Mouse (Mus musculus): ENCODE data around the gene Ppp1r16b. TPM values are rescaled to one million over a fixed set of nuclear protein-coding genes. Genes with fewer than 3 reads are reported as not detected.

Gene Ppp1r16b
- polyA plus RNA-seq, 1 experiment from 2014 or later, result 23.4 TPM

GRCm38 (mm10) chr2:158669199-158670195 is 4.3 kb downstream of the Ppp1r16b start:
- Histone ChIP-seq H3K36me3 (replicated peaks) (no peaks in the 10 kb centered on the region), H3K4me3 (peak overlapping the region; percentile 52; the same call in 1 of the 2 replicates), H3K27ac (no peak overlapping the region), H3K9me3 (no peaks in the 10 kb centered on the region), H3K4me2 (peak overlapping the region; percentile 76), H3K27me3 (replicated peaks) (0 out of 2 replicates have a peak, but pooled peaks cover 5% of the 10 kb centered on the region), H3K9ac (no peak overlapping the region), H3K4me1 (peaks cover 59% of the 10 kb centered on the region)
- WGBS, result 72% methylated on average over 13 of the region's 13 CpGs
- no peak for ATAC-seq (replicated peaks)

- no peak overlapping the region for H3K9ac ChIP-seq
- 0 out of 2 replicates have a peak, but pooled peaks cover 5% of the 10 kb centered on the region for H3K27me3 ChIP-seq (replicated peaks)
- H3K4me3 ChIP-seq, result no peak overlapping the region
- H3K4me2 ChIP-seq, result 0 out of 2 replicates have a peak overlapping the region, but pooled peaks have one; percentile 3
- peaks cover 59% of the 10 kb centered on the region for H3K4me1 ChIP-seq
- no peak for ATAC-seq (replicated peaks)
- WGBS, result 23% methylated on average over 10 of the region's 10 CpGs
- no peak overlapping the region for H3K27ac ChIP-seq
- no peaks in the 10 kb centered on the region for H3K36me3 ChIP-seq (replicated peaks)
- H3K9me3 ChIP-seq, result no peaks in the 10 kb centered on the region
Observed at GRCm38 (mm10) chr2:158670571-158670970, 5.4 kb downstream of the Ppp1r16b start.

GRCm38 (mm10) chr2:158672829-158673228 is 7.6 kb downstream of the Ppp1r16b start:
- 10% methylated on average over 6 of the region's 6 CpGs for WGBS
- Histone ChIP-seq H3K9ac (no peak overlapping the region), H3K27me3 (replicated peaks) (0 out of 2 replicates have a peak, but pooled peaks cover 5% of the 10 kb centered on the region), H3K4me1 (peaks cover 47% of the 10 kb centered on the region), H3K4me2 (no peak overlapping the region), H3K27ac (peak overlapping the region; percentile 68), H3K9me3 (no peaks in the 10 kb centered on the region), H3K36me3 (replicated peaks) (no peaks in the 10 kb centered on the region), H3K4me3 (no peak overlapping the region)
- ATAC-seq (replicated peaks), result peak; percentile 18; the same call in 1 of the 2 replicates

- Histone ChIP-seq H3K4me1 (peaks cover 42% of the 10 kb centered on the region), H3K36me3 (replicated peaks) (no peaks in the 10 kb centered on the region), H3K9ac (no peak overlapping the region), H3K9me3 (no peaks in the 10 kb centered on the region), H3K4me3 (no peak overlapping the region), H3K27me3 (replicated peaks) (0 out of 2 replicates have a peak, but pooled peaks cover 5% of the 10 kb centered on the region), H3K4me2 (no peak overlapping the region), H3K27ac (peak overlapping the region; percentile 68)
- 67% methylated on average over 4 of the region's 4 CpGs for WGBS
- no peak for ATAC-seq (replicated peaks)
Observed at GRCm38 (mm10) chr2:158673493-158673892, 8.3 kb downstream of the Ppp1r16b start.

- WGBS, result 76% methylated on average over 6 of the region's 6 CpGs
- no peak overlapping the region for H3K9ac ChIP-seq
- H3K4me2 ChIP-seq, result no peak overlapping the region
- H3K36me3 ChIP-seq (replicated peaks), result no peaks in the 10 kb centered on the region
- H3K27me3 ChIP-seq (replicated peaks), result 0 out of 2 replicates have a peak, but pooled peaks cover 5% of the 10 kb centered on the region
- H3K9me3 ChIP-seq, result no peaks in the 10 kb centered on the region
- H3K4me3 ChIP-seq, result no peak overlapping the region
- peaks cover 36% of the 10 kb centered on the region for H3K4me1 ChIP-seq
- ATAC-seq (replicated peaks), result no peak
- no peak overlapping the region for H3K27ac ChIP-seq
Observed at GRCm38 (mm10) chr2:158674131-158674530, 8.9 kb downstream of the Ppp1r16b start.

GRCm38 (mm10) chr2:158674759-158675158 is 9.6 kb downstream of the Ppp1r16b start:
- no peak overlapping the region for H3K4me3 ChIP-seq
- no peak for ATAC-seq (replicated peaks)
- H3K27me3 ChIP-seq (replicated peaks), result no peaks in the 10 kb centered on the region
- peaks cover 30% of the 10 kb centered on the region for H3K4me1 ChIP-seq
- no peak overlapping the region for H3K4me2 ChIP-seq
- H3K36me3 ChIP-seq (replicated peaks), result no peaks in the 10 kb centered on the region
- H3K27ac ChIP-seq, result no peak overlapping the region
- H3K9ac ChIP-seq, result no peak overlapping the region
- no peaks in the 10 kb centered on the region for H3K9me3 ChIP-seq
- 87% methylated on average over 7 of the region's 7 CpGs for WGBS

- H3K9ac ChIP-seq, result no peak overlapping the region
- H3K9me3 ChIP-seq, result no peaks in the 10 kb centered on the region
- no peak overlapping the region for H3K4me3 ChIP-seq
- 81% methylated on average over 6 of the region's 6 CpGs for WGBS
- H3K36me3 ChIP-seq (replicated peaks), result no peaks in the 10 kb centered on the region
- no peak overlapping the region for H3K27ac ChIP-seq
- no peak overlapping the region for H3K4me2 ChIP-seq
- H3K27me3 ChIP-seq (replicated peaks), result no peaks in the 10 kb centered on the region
- peaks cover 26% of the 10 kb centered on the region for H3K4me1 ChIP-seq
- no peak for ATAC-seq (replicated peaks)
Observed at GRCm38 (mm10) chr2:158675161-158675560, 10.0 kb downstream of the Ppp1r16b start.

- Histone ChIP-seq H3K4me2 (no peak overlapping the region), H3K9ac (no peak overlapping the region), H3K4me3 (no peak overlapping the region), H3K27me3 (replicated peaks) (no peaks in the 10 kb centered on the region), H3K27ac (no peak overlapping the region), H3K36me3 (replicated peaks) (no peaks in the 10 kb centered on the region), H3K9me3 (no peaks in the 10 kb centered on the region), H3K4me1 (peaks cover 26% of the 10 kb centered on the region)
- 89% methylated on average over 12 of the region's 12 CpGs for WGBS
- ATAC-seq (replicated peaks), result no peak
Observed at GRCm38 (mm10) chr2:158675907-158676533, 10.8 kb downstream of the Ppp1r16b start.

- Histone ChIP-seq H3K36me3 (replicated peaks) (no peaks in the 10 kb centered on the region), H3K9ac (no peak overlapping the region), H3K27me3 (replicated peaks) (no peaks in the 10 kb centered on the region), H3K9me3 (no peaks in the 10 kb centered on the region), H3K4me2 (no peak overlapping the region), H3K4me3 (no peak overlapping the region), H3K4me1 (peaks cover 39% of the 10 kb centered on the region), H3K27ac (no peak overlapping the region)
- 63% methylated on average over 8 of the region's 8 CpGs for WGBS
- ATAC-seq (replicated peaks), result no peak
Observed at GRCm38 (mm10) chr2:158677946-158678345, 12.7 kb downstream of the Ppp1r16b start.

- H3K9me3 ChIP-seq, result no peaks in the 10 kb centered on the region
- H3K4me1 ChIP-seq, result peaks cover 34% of the 10 kb centered on the region
- no peak for ATAC-seq (replicated peaks)
- WGBS, result 95% methylated on average over 7 of the region's 7 CpGs
- H3K9ac ChIP-seq, result no peak overlapping the region
- no peak overlapping the region for H3K4me3 ChIP-seq
- no peak overlapping the region for H3K4me2 ChIP-seq
- H3K27ac ChIP-seq, result no peak overlapping the region
- H3K27me3 ChIP-seq (replicated peaks), result no peaks in the 10 kb centered on the region
- H3K36me3 ChIP-seq (replicated peaks), result no peaks in the 10 kb centered on the region
Observed at GRCm38 (mm10) chr2:158679091-158679490, 13.9 kb downstream of the Ppp1r16b start.

GRCm38 (mm10) chr2:158680357-158680889 is 15.2 kb downstream of the Ppp1r16b start:
- no peak overlapping the region for H3K27ac ChIP-seq
- H3K9me3 ChIP-seq, result no peaks in the 10 kb centered on the region
- no peak for ATAC-seq (replicated peaks)
- no peaks in the 10 kb centered on the region for H3K36me3 ChIP-seq (replicated peaks)
- 41% methylated on average over 10 of the region's 10 CpGs for WGBS
- H3K27me3 ChIP-seq (replicated peaks), result no peaks in the 10 kb centered on the region
- H3K4me3 ChIP-seq, result no peak overlapping the region
- no peak overlapping the region for H3K4me2 ChIP-seq
- H3K4me1 ChIP-seq, result peaks cover 39% of the 10 kb centered on the region
- no peak overlapping the region for H3K9ac ChIP-seq

GRCm38 (mm10) chr2:158681714-158682113 is 16.5 kb downstream of the Ppp1r16b start:
- H3K36me3 ChIP-seq (replicated peaks), result no peaks in the 10 kb centered on the region
- H3K4me2 ChIP-seq, result no peak overlapping the region
- no peak; the same call in 1 of the 2 replicates for ATAC-seq (replicated peaks)
- 38% methylated on average over 6 of the region's 6 CpGs for WGBS
- H3K27ac ChIP-seq, result no peak overlapping the region
- no peak overlapping the region for H3K4me3 ChIP-seq
- no peaks in the 10 kb centered on the region for H3K9me3 ChIP-seq
- H3K27me3 ChIP-seq (replicated peaks), result no peaks in the 10 kb centered on the region
- H3K4me1 ChIP-seq, result peaks cover 39% of the 10 kb centered on the region
- no peak overlapping the region for H3K9ac ChIP-seq

All from midbrain, embryonic 15.5 days (tissue).